Mouse (Mus musculus): ENCODE data around the gene Stt3b. TPM values are rescaled to one million over a fixed set of nuclear protein-coding genes. Genes with fewer than 3 reads are reported as not detected.

The Stt3b gene
- 10 to 100 TPM; 58.4 to 61.7 TPM for total RNA-seq (2021)
- long read RNA-seq, experiment 1, full-length matches to known transcripts = 64 of 77 reads
- long read RNA-seq, experiment 1, partial matches to known transcripts = 7 of 77 reads
- long read RNA-seq, experiment 1, other reads (novel, unspliced or antisense) = 6 of 77 reads
- long read RNA-seq, experiment 2, full-length matches to known transcripts = 75 of 81 reads
- long read RNA-seq, experiment 2, partial matches to known transcripts = 5 of 81 reads
- long read RNA-seq, experiment 2, other reads (novel, unspliced or antisense) = 1 of 81 reads

- intact Hi-C loops (cut with DNase I) = no loop called here
- peak; percentile 100 for DNase-seq
These were observed at the start of gene Stt3b for GRCm38 (mm10) chr9:115310346-115311222. Gene Stt3b (minus strand): TSS chr9:115310421.

GRCm38 (mm10) chr9:115358421-115358820, 48.2 kb upstream of the Stt3b start:
- intact Hi-C loops (cut with DNase I) = no loop called here
- no peak for DNase-seq

GRCm38 (mm10) chr9:115357996-115358395, 47.8 kb upstream of the Stt3b start:
- intact Hi-C loops (cut with DNase I) = no loop called here
- DNase-seq = no peak

- no peak for DNase-seq
- intact Hi-C loops (cut with DNase I) = no loop called here
These were observed 46.7 kb upstream of the Stt3b start for GRCm38 (mm10) chr9:115356731-115357458.

DNA sequence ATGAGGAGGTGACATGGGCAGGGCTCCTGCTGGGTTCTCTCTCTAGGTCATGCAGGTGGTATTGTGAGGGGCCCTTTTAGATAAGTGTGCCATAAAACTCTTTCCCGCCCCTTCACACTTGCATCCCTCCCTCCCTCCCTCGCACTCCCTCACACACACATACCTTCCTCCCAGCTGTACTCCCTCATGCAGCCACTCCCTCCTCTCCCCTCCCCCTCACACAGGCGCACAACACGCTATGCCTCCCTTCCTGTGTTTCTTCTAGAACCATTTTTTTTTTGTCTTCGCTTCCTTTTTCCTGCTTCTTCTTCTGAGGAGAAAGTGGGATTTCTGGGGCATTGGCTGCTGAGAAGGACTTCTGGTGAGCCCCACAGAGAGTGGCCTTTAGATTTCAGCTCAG, 45.8 kb upstream of the Stt3b start:
- intact Hi-C loops (cut with DNase I) = no loop called here
- no peak for DNase-seq

- intact Hi-C loops (cut with DNase I) = no loop called here
- no peak for DNase-seq
These were observed 39.7 kb upstream of the Stt3b start for GRCm38 (mm10) chr9:115349741-115350512.

DNA sequence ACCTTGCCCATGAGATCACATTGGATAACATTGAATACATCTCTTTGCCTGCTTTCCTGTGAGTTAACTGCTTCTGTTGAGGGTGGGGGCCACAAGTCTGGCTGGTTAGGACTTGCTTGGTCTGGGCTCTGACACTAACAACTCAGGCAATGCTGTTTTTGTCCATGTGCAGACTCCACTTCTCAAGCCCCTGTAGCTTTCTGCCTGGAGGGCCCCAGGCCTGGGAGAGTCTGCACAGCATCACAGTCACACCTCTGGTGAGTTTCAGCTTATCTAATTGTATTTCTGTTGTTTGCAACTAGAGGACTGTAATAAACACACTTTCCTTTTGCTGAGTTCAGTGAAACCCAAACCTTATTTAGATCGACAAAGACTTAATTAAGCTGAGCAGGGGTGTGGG, 38.9 kb upstream of the Stt3b start:
- intact Hi-C loops (cut with DNase I) = no loop called here
- DNase-seq = no peak

- no peak for DNase-seq
- intact Hi-C loops (cut with DNase I) = no loop called here
These were observed 34.7 kb upstream of the Stt3b start for GRCm38 (mm10) chr9:115344930-115345329.

GRCm38 (mm10) chr9:115341576-115341975, 31.4 kb upstream of the Stt3b start:
- DNase-seq = no peak
- intact Hi-C loops (cut with DNase I) = no loop called here

- intact Hi-C loops (cut with DNase I) = no loop called here
- no peak for DNase-seq
These were observed 30.1 kb upstream of the Stt3b start for GRCm38 (mm10) chr9:115340212-115340815.

DNA sequence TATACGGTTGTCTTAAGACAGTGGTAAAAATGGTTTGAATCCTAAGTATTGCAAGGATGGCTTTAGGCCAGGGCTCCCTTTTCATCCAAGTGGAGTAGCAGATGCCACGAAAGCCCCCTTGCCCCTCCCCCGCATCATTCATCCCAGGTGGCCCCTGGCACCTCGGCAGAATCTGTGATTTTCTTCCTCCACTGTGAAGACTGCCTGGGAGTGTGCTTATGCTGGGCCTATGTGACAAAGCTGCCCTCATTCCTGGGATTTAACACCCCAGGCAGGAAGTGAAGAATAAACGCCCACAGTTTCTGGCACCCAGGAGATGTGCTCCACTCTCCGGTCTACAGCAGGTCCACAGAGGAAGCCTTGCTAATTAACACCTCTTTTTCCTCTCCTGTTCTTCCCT, 28.6 kb upstream of the Stt3b start:
- intact Hi-C loops (cut with DNase I) = no loop called here
- no peak for DNase-seq

DNA sequence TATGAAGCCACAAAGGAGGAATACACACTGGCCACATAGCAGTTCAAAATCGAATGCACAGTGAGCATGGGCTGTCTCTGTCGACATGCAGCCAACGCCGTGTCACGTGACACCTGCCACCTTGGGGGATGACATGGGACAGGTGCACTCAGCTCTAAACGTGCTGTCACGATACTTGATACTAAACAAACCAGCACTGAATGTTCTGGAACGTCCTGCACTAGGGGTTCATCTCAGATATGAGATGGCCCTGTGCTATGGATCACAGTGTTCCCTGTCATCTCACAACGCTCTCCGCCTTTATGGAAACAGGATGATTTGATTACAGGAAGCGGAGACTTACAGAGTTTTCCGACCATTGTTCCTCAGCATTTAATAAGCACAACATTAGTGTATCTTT, 22.8 kb upstream of the Stt3b start:
- intact Hi-C loops (cut with DNase I) = no loop called here

DNA sequence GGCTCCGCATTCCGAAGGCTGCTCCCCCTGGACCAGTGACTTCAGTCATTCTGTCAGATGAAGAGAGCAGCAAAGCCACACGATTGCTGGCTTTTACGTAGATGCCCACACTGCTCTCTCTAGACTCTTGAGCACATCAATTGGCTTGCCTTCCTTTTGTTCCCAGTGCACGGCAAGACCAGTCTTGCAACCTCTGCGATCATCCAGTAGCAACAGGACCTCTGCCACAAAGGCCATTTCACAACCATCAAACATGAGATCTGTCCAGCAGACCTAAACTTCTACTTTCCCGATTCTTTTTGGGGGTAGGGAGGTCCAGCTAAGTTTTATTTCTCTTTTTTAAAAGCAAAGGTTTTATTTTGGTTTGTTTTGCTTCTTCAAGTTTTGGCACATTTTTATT, 22.1 kb upstream of the Stt3b start:
- intact Hi-C loops (cut with DNase I) = no loop called here
- no peak for DNase-seq

More for the DNA sequence above, 22.8 kb upstream of the Stt3b start:
- DNase-seq = peak in 1 of 2 experiments; percentile 15

DNA sequence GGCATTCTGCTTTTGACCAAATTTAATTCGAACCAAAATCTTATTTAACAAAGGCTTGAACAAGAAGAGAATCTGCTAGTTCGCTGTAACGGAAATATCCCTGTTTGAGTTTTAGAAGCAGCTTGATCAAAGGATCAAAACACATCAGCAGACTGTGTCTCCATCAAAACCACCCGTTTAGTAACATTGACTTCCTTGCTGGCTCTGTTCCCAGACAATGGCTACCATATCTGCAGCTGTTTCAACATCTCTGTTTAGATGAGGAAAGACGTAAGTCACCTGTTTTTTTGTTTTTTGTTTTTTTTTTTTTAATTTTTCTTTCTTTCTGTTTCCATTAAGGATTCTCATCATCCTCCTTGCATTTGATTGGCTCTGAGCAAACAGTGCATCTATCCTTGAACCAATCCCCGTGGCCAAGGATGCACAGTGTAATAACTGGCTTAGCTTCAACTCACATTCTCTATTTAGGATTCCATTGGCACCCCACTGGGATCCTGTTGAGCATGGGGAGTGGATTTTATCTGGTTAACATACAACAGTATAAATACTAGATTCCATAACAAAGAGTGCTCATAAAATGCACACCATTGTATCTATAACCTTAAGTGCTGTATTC, 20.7 kb upstream of the Stt3b start:
- intact Hi-C loops (cut with DNase I) = no loop called here
- peak; percentile 27 to 50 for DNase-seq

DNA sequence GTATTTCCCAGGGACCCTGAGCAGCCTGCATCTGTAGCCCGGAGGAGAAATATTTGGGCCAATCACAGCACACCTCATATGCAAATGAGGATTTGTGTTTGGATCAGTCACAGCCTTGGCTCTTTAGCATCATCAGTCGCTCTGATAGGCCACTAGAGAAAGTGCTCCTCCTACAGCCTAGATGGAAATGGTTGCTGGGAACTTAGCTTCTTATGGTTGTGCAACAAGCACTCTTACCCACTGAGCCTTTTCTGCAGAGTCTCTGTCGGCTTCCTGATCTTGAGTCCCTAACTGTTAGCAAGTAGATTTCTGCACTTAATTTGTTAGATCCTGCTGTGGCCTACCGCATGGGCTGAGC, 16.3 kb upstream of the Stt3b start:
- intact Hi-C loops (cut with DNase I) = no loop called here
- DNase-seq = no peak

DNA sequence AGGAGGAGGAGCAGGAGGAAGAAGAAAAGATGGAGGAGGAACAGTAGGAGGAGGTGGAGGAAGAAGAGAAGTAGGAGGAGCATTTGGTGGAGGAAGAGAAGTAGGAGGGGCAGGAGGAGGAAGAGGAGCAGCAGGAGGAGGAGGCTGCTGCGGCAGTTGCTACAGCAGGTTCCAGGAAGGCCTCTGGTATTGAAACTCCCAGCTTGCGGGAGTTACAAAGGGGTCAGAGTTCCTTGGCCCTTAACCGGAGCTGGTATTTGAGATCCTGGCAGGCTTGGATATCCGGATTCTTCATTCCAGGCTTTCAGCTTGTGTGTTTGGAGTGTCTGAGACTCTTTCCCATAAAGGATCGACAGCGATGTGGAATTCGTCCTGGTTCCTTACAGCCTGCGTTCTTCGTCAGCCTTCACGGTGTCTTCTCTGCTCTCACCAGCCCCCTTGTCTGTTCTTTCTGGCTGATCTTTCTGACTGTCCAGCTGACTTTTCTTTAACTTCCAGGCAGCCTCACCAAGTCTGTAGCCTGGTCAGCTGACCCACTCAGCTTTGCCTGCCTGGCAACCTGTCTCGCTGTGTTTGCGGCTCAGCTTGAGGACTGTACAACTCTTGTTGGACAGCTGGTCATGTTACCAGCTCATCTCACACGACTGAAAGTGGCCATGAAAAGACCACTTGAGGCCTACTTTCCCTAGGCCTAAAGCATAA, 15.8 kb upstream of the Stt3b start:
- intact Hi-C loops (cut with DNase I) = no loop called here
- DNase-seq = no peak

DNA sequence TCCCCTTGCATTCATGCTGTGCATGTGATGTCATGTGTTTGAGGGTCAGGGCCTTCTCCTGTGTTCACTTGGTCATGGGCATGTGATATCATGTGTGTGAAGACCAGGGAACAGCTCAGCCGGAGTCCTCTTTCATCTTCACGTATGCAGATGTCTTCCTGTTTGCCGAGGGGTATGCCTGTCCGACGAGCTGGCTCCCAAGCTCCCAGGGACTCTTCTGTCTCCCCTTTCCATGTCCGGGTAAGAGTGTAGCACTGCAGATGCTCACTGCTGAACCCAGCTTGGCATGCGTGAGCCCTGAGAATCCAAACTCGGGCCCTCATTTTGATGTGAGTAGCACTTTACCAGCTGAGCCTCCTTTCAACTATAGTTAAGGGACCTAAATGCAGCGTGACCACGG, 13.4 kb upstream of the Stt3b start:
- no peak for DNase-seq
- intact Hi-C loops (cut with DNase I) = no loop called here

DNA sequence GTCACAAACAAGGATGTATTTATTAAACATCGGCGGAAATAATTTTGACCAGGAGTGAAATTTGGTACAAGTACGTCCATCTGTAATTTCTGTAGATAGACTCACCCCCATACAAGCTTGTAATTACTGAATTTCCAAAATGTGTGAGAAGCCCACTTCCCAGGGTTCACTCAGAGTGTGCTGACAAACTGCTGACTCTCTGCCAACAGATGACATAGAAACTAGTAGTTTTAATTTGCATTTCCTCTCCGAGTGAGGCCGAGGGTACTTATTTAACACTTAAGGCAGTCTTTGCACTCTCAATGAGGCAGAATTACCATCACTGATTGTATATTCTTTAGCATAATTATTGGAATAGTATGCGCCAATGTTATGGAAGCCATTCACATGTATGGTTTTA, 12.2 kb upstream of the Stt3b start:
- intact Hi-C loops (cut with DNase I) = no loop called here
- no peak for DNase-seq

DNA sequence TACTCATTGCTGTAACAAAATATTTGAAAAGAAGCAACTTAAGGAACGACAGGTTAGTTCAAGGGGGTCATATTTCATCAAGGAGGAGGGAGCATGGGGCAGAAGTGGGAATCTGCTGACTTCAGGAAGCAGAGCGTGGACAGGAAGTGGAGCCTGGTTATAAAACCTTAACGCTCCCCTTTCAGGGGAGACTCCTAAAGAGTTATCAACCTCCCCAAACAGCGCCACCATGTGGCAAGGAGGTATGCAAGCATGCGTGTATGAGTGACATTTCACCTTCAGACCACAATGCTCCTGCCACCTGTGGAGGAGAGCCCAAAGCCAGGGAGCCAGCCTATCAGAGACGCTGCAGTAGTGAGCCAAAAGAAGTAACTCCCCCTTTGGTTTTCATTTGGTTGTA, 10.8 kb upstream of the Stt3b start:
- intact Hi-C loops (cut with DNase I) = no loop called here
- DNase-seq = no peak
